Mouse (Mus musculus) NIH3T3 (cell line): ENCODE measurements around the gene C1rb.
"Not testable (repeated sequence)": the region's sequence is repeated elsewhere in the genome, so short reads cannot be mapped to it uniquely, and the experiment has no call there.

Experiments
- DNase-seq: peaks from one replicate; pipeline ENCODE4 v3.0.0-alpha.2; 2012; ENCODE audit warnings: low read depth

The C1rb gene

DNA sequence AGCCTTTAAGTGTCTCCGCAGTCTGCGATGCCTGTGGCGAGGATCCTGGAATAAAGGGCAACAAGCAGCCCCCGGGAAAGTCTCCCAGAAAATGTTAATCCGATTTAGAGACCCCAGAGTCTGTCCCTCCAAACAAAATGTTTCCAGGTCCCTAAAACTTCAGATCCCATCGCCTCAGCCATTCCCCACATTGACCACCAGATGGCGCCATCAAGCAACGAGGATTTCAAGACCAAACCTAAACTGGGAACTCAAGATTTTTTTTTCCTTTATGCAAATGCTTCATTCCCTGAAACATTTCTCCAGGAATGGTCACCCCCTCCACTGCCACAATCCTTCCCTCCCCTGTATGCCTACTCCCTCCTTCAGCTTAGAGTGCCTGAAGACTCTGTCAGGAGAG is at the start of gene C1rb:
Gene C1rb (plus strand): TSS at position 269 of the 400 bp plus-strand sequence.
- peak; percentile 91 for DNase-seq

DNA sequence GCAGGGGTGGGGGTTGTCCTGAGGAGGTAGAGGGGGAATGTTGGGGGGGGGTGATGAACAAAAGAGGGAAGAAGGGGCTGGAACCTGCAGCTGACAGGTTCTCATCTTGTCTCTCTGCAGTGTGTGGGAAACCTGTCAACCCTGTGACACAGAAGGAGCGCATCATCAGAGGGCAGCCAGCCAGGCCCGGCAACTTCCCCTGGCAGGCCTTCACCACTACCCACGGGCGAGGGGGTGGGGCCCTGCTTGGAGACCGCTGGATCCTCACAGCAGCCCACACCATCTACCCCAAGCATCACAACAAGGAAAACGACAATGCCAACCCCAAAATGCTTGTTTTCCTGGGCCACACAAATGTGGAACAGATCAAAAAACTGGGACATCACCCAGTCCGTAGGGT is 48.0 kb upstream of the C1rb start:
- DNase-seq, result peak; percentile 47

DNA sequence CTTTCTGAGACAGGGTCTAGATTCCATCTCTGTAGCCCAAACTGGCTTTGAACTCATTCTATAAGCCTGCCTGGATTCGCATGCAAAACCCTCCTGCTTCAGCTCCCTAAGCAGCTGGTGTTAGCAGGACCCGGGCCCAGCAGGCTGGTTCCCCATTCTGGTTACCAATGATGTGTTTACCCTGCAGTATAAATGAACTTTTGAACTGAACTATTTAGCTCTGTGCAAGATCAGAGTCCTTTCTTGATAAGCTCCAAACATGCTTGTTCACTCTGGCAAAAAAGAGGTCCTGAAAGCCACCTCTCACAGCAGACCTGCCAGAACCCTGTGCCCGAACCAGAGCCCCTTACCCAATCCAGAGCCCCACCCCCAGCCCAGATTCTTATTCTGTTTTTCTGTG is 42.2 kb upstream of the C1rb start:
- DNase-seq, result no peak

GRCm38 (mm10) chr6:124531077-124531476 is 39.0 kb upstream of the C1rb start:
- DNase-seq, result no peak

DNA sequence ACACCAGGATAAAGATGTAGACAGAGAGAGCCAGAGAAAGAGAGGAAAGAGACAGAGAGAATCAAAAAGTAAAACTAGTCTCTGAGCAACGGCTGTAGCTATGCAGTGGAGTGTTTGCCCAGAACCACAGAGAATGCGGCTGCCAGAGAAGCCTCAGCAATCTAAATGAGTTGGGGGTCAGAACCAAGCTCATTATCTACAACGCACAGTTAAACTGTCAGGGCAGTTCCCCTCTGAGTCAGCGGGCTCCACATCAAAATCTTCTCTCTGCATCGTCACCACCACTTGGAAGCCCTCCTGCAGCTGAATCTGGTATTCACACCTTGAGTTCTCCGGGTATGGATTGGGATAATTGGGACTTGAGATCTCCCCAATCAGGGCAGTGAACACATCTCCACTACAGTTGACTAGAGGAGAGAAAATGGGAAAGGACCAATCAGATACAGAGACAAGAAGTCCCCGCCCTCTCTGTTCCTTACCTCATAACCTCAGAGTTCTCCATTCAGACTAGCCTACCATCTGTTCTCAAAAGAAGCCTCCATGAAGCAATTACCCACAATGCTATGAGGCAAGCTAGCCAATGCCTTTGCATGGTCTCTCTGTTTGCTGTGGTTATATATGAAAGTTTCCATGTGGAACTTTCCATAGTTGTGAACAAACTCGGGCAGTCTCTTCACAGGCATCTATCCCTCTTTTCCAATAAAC is 33.8 kb upstream of the C1rb start:
- not testable (repeated sequence) for DNase-seq

DNA sequence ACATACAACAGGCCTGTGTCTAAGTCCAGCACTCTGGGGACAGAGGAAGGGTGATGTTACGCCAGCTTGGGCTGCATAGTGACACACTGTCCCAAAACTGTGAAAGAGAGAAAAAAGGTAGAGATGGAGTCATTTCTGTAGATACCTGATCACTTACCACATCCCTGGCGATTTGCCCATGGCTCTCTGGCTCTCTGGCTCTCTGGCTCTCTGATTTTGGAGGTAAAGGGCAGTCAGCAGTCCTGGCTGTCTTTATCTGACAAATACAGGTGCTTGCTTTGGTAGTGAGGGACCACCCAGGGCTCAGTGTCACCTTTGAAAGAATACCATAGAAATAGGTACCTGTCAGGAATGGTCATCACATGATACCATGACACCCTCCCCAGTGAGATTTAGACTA is 28.9 kb upstream of the C1rb start:
- not testable (repeated sequence) for DNase-seq

- DNase-seq, result peak; percentile 97
Measured at GRCm38 (mm10) chr6:124542284-124542683, 27.8 kb upstream of the C1rb start, which contains the start of gene C1s1. Gene C1s1, minus strand, starts transcription at chr6:124542359.

DNA sequence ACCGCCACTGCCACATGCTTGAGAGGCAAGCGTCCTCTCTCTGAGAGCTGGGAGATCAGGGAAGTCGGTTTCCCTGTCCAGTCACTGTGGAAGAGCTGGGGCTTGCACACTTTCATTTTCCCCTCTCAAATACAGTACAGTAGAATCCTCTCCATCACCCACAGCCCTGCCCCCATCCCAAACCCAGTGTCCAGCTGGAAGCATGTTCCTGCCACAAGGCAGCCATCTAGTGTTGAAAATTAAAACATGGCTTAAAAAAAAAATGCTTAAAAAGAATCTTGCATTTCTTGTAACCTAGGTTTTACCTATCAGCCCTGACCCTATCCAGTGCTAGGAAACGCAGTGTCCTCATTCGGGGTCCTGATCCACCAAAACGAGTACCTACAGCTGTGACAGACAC is 25.6 kb upstream of the C1rb start:
- DNase-seq, result peak; percentile 86

DNA sequence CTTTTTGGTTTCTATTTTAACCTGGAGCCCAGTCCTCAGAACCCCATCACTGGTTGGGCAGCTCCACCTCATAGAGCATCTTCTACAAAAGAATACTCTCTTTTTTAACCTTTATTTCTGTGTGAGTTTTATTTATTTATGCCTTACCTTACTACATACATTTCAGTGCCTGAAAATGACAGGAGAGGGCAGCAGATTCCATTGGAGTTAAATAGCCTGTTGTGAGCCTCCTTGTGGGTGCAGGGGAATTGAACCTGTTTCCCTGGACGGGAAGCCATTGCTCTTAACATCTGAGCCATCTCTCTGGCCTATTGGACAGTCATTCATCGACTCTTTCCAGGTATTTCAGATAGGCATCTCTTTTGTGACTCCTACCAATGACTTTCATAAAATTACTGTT is 24.7 kb upstream of the C1rb start:
- DNase-seq, result peak; percentile 62

- not testable (repeated sequence) for DNase-seq
Measured at GRCm38 (mm10) chr6:124547979-124548378, 22.1 kb upstream of the C1rb start.

DNA sequence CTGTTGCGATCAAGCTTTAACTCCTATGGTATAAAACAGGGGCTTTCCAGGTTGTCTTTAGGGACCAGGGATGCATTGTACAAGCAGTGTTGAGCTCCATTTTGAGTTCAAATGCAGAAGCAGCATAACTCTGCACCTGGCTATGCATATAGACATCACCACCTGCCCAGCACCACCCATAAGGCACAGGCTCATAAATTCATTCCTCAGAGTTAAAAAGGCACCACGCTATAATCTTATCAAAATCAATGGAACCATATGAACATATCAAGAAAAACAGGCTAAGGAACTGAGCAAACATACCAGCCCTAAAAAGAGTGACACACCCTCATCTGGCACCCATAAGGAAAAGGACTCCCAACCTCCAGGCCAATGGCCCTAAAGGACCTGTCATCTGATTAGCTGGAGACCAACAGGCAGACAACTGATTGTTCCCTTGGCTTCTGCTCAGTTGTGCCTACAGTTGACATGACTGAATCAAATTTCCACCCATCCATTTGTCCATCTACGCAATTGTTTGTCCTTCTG is 21.0 kb upstream of the C1rb start:
- DNase-seq, result no peak

DNA sequence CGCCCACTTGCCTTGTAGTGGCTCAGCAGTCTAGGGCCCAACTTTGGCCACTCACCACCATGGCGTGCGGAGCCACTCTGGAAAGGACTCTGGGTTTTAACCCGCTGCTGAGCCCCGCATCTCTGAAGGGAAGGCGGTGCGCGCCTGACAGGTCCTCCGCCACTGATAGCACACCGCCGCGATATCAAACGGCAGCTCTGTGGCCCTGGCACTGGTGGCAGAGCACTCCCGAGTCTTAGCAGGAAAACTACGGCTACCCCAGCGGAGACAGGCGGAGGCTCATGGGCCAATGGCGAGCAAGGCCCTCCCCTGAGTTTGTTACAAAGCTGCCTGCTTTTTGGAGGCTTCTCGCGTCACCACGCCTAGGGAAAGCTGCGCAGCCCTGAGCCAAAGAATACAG is 17.3 kb upstream of the C1rb start:
- no peak for DNase-seq

- not testable (repeated sequence) for DNase-seq
Measured at GRCm38 (mm10) chr6:124555956-124556355, 14.1 kb upstream of the C1rb start.

- DNase-seq, result not testable (repeated sequence)
Measured at GRCm38 (mm10) chr6:124561156-124561555, 8.9 kb upstream of the C1rb start.

GRCm38 (mm10) chr6:124561611-124562010 is 8.5 kb upstream of the C1rb start:
- DNase-seq, result not testable (repeated sequence)

DNA sequence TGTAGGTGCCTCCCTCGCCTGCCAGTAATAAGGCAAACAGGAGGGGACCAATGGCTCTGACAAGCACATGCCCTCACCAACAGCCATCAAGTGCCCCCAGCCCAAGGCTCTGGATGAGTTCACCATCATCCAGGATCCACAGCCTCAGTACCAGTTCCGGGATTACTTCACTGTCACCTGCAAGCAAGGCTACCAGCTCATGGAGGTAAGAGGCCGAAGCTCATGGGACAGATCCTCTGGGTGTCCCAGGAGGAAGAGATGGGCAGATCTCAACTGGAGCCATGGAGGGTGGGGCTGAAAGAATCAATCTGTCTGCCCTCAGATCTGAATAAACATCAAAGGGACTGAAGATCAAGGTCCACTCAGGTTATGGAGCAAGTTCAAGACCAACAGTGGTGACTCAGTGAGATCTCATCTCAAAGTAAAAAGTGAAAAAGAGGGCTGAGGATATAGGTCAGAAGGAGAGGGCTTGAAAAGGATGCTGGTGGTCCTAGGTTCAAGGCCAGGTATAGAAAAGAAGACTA is 5.1 kb downstream of the C1rb start:
- DNase-seq, result not testable (repeated sequence)

- not testable (repeated sequence) for DNase-seq
Measured at GRCm38 (mm10) chr6:124580155-124580554, 10.1 kb downstream of the C1rb start.

GRCm38 (mm10) chr6:124582231-124582630 is 12.1 kb downstream of the C1rb start:
- DNase-seq, result peak; percentile 12

DNA sequence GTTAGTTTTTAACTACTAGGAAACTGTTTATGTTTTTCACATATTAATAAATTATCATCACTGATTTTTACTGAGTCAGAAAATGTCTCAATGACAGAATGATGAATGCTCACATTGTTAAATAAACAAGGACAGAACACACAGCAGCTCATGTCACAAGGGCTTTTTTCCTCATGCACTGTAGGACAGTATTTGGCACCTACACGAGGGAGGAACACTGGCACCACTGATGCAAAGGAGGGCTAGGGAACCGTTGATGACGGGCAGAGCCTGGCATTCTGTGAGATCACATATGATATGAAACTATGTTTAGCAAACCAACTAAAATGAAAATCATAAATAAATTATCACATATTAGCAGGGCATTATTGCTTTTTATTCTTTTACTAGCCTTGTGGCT is 14.8 kb downstream of the C1rb start:
- no peak for DNase-seq

DNA sequence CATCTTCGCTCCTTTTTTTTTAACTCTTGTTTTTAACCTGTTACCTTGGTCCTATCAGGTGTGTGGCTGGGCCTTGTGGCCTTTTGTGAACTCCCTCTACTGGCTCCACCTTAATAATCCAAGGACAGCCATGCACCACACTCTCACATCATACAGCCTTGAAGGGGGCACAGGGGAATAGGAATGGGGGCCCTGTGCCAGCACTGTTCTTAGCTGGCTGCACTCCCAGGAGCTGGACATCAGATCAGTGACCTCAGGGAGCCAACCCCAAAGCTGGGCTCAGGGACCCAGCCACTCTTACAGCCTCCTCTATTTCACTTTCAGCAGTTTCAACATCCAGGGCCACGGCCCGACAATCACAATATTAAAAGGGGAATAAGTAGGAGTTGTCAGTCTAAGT is 15.7 kb downstream of the C1rb start:
- peak; percentile 19 for DNase-seq

- no peak for DNase-seq
Measured at GRCm38 (mm10) chr6:124586266-124586665, 16.2 kb downstream of the C1rb start.

DNA sequence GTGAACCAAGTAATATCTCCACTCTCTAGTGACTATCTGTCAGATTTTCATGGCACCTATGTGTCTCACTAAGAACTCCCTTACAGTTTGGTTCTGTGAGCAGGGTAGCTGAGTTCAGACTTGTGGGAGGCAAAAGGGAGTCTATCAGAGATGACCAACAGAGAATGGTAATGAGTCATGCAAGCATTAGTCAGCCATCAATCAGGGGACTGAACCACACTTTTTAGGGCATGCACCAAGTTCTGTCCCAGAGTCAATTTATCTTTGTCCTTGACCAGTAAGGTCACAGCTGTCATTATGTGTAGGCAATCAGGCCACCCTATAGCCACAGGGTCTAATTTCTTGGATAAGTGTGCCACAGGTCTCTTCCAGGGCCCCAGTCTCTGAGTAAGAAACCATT is 18.7 kb downstream of the C1rb start:
- peak; percentile 60 for DNase-seq

DNA sequence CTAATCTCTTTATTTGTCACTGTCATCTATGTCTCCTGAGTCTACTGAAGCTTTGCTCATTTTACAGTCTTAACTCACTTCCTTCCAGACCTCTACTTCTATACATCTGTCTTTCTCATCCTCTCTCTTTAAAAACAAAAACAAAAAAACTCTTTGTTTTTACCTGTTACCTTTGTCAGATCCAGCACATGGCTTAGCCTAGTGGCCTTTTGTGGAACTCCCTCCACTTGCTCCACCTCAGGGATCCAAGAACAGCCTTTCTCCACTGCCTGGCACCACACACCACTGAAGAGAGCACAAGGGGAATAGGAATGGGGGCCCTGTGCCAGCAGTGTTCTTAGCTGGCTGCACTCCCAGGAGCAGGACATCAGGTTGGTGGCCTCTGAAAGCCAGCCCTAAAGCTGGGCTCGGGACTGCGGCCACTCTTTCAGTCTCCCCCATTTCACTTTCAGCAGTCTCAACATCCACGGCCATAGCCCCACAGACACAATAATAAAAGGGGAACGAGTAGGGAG is 22.1 kb downstream of the C1rb start:
- no peak for DNase-seq
